Mouse (Mus musculus): ENCODE measurements around the gene Lrrc8a. TPM values are rescaled to one million over a fixed set of nuclear protein-coding genes. Genes with fewer than 3 reads are reported as not detected.
A peak's percentile ranks its signal among the peaks of the same experiment; 100 is the strongest.

Gene Lrrc8a
- total RNA-seq, 2 experiments from 2014 or later = 24.5 to 28.4 TPM

- DNase-seq (ENCODE audit: low spot score) = no peak
Observed at GRCm38 (mm10) chr2:30261064-30261736, 23.7 kb downstream of the Lrrc8a start.

- DNase-seq (ENCODE audit: low spot score) = no peak
Observed at GRCm38 (mm10) chr2:30261921-30262839, 24.7 kb downstream of the Lrrc8a start.

- no peak for DNase-seq (ENCODE audit: low spot score)
Observed at GRCm38 (mm10) chr2:30262840-30263441, 25.4 kb downstream of the Lrrc8a start.

GRCm38 (mm10) chr2:30263811-30264210, 26.3 kb downstream of the Lrrc8a start:
- no peak for DNase-seq (ENCODE audit: low spot score)

- DNase-seq (ENCODE audit: low spot score) = no peak
Observed at GRCm38 (mm10) chr2:30264671-30265519, 27.4 kb downstream of the Lrrc8a start.

- DNase-seq (ENCODE audit: low spot score) = peak; percentile 87
Observed at GRCm38 (mm10) chr2:30265767-30266253, 28.3 kb downstream of the Lrrc8a start, which contains the start of gene Phyhd1. Phyhd1 (plus strand) TSS chr2:30266203.

- peak; percentile 82 for DNase-seq (ENCODE audit: low spot score)
Observed at GRCm38 (mm10) chr2:30266392-30266941, 29.0 kb downstream of the Lrrc8a start.

- no peak for DNase-seq (ENCODE audit: low spot score)
Observed at GRCm38 (mm10) chr2:30267466-30267865, 30.0 kb downstream of the Lrrc8a start.

GRCm38 (mm10) chr2:30268371-30268770, 30.9 kb downstream of the Lrrc8a start:
- DNase-seq (ENCODE audit: low spot score) = no peak

GRCm38 (mm10) chr2:30269241-30269990, 31.9 kb downstream of the Lrrc8a start:
- DNase-seq (ENCODE audit: low spot score) = no peak

- peak; percentile 87 for DNase-seq (ENCODE audit: low spot score)
Observed at GRCm38 (mm10) chr2:30270134-30270533, 32.6 kb downstream of the Lrrc8a start.

GRCm38 (mm10) chr2:30280743-30281142, 43.2 kb downstream of the Lrrc8a start, which contains the start of gene Gm28038:
Gm28038 (plus strand) TSS chr2:30281043.
- DNase-seq (ENCODE audit: low spot score) = no peak

GRCm38 (mm10) chr2:30281651-30282050, 44.1 kb downstream of the Lrrc8a start:
- DNase-seq (ENCODE audit: low spot score) = no peak

- DNase-seq (ENCODE audit: low spot score) = no peak
Observed at GRCm38 (mm10) chr2:30283193-30283592, 45.7 kb downstream of the Lrrc8a start.

GRCm38 (mm10) chr2:30285004-30285403, 47.5 kb downstream of the Lrrc8a start:
- no peak for DNase-seq (ENCODE audit: low spot score)

- no peak for DNase-seq (ENCODE audit: low spot score)
Observed at GRCm38 (mm10) chr2:30285416-30286181, 48.1 kb downstream of the Lrrc8a start.

GRCm38 (mm10) chr2:30286192-30287026, 48.9 kb downstream of the Lrrc8a start, which contains the start of the genes Dolk and Nup188:
Dolk (minus strand) TSS chr2:30286334.
Nup188 (plus strand) TSS chr2:30286397.
- peak; percentile 96 for DNase-seq (ENCODE audit: low spot score)

GRCm38 (mm10) chr2:30287027-30287373, 49.5 kb downstream of the Lrrc8a start:
- DNase-seq (ENCODE audit: low spot score) = no peak

All from gastrocnemius, adult 18-20 months (tissue).